Mouse (Mus musculus) ES-Bruce4 (cell line): ENCODE measurements around the gene Pacrg. TPM values are rescaled to one million over a fixed set of nuclear protein-coding genes. Genes with fewer than 3 reads are reported as not detected.

Source experiments
- H3K27ac ChIP-seq: 2 replicates; pipeline ENCODE4 v1.5.1; 2012; ENCODE audit warnings: low read length, inconsistent platforms; ENCODE audit not compliant: insufficient read depth
- H3K27me3 ChIP-seq: 2 replicates; pipeline ENCODE4 v1.6.1; 2012; ENCODE audit warnings: mild to moderate bottlenecking, low read length, inconsistent platforms; ENCODE audit not compliant: control insufficient read depth, poor library complexity, insufficient read depth, severe bottlenecking
- H3K36me3 ChIP-seq: 2 replicates; pipeline ENCODE4 v1.6.1; 2012; ENCODE audit warnings: inconsistent platforms, mild to moderate bottlenecking, low read length, moderate library complexity; ENCODE audit not compliant: control insufficient read depth, poor library complexity, insufficient read depth, severe bottlenecking
- H3K4me1 ChIP-seq: one replicate; pipeline ENCODE4 v1.8.1; 2011; ENCODE audit warnings: low read length; ENCODE audit not compliant: control insufficient read depth, insufficient read depth
- H3K4me3 ChIP-seq: 2 replicates; pipeline ENCODE4 v1.5.1; 2011; ENCODE audit warnings: low read depth, mild to moderate bottlenecking, low read length
- H3K9ac ChIP-seq: 2 replicates; pipeline ENCODE4 v1.6.1; 2012; ENCODE audit warnings: low read depth, mild to moderate bottlenecking, inconsistent platforms; ENCODE audit not compliant: poor library complexity, severe bottlenecking
- H3K9me3 ChIP-seq: replicated peaks from 2 replicates; pipeline ENCODE4 v1.6.1; 2012; ENCODE audit warnings: mild to moderate bottlenecking, low read length, inconsistent platforms; ENCODE audit not compliant: control insufficient read depth, poor library complexity, insufficient read depth, severe bottlenecking
- CTCF ChIP-seq: IDR thresholded peaks from one replicate; pipeline ENCODE4 v1.8.1; 2011; ENCODE audit warnings: low read depth, low read length
- EP300 ChIP-seq: IDR thresholded peaks from 2 replicates; pipeline ENCODE4 v1.6.1; 2011; ENCODE audit warnings: low read depth, low read length; ENCODE audit not compliant: insufficient read depth
- POLR2A ChIP-seq: IDR thresholded peaks from one replicate; pipeline ENCODE4 v1.8.1; 2011; ENCODE audit warnings: low read length; ENCODE audit not compliant: insufficient read depth
- polyA plus RNA-seq: library from polyadenylated mRNA; stranded (reverse); fragments of >200 nt; gene quantifications from 2 replicates; pipeline ENCODE4 v1.2.4, GENCODE M21; 2011; ENCODE audit warnings: low read depth; ENCODE audit not compliant: missing spikeins, insufficient read depth, insufficient read length

Gene Pacrg
- polyA plus RNA-seq, 1 experiment = 0.54 TPM

GRCm38 (mm10) chr17:10416101-10416500, 424.0 kb downstream of the Pacrg start:
- no peaks in the 10 kb centered on the region for H3K27me3 ChIP-seq
- no peaks in the 10 kb centered on the region for H3K36me3 ChIP-seq
- H3K9ac ChIP-seq = no peak overlapping the region
- H3K9me3 ChIP-seq = no peaks in the 10 kb centered on the region
- no peak overlapping the region for H3K27ac ChIP-seq
- TF ChIP-seq POLR2A (no peak), CTCF (no peak)
- H3K4me1 ChIP-seq = no peaks in the 10 kb centered on the region
- no peak overlapping the region for H3K4me3 ChIP-seq

GRCm38 (mm10) chr17:10414383-10414782, 425.7 kb downstream of the Pacrg start:
- no peaks in the 10 kb centered on the region for H3K9me3 ChIP-seq

GRCm38 (mm10) chr17:10413870-10414269, 426.2 kb downstream of the Pacrg start:
- Histone ChIP-seq H3K27ac (no peak overlapping the region), H3K4me1 (no peaks in the 10 kb centered on the region), H3K27me3 (no peaks in the 10 kb centered on the region), H3K9me3 (no peaks in the 10 kb centered on the region), H3K36me3 (no peaks in the 10 kb centered on the region), H3K4me3 (no peak overlapping the region), H3K9ac (no peak overlapping the region)
- TF ChIP-seq CTCF = no peak
- no peak for TF ChIP-seq EP300
- no peak for TF ChIP-seq POLR2A

More at GRCm38 (mm10) chr17:10414383-10414782, 425.7 kb downstream of the Pacrg start:
- no peaks in the 10 kb centered on the region for H3K4me1 ChIP-seq
- H3K36me3 ChIP-seq = no peaks in the 10 kb centered on the region
- no peaks in the 10 kb centered on the region for H3K27me3 ChIP-seq
- TF ChIP-seq CTCF (no peak), EP300 (no peak), POLR2A (no peak)
- H3K4me3 ChIP-seq = no peak overlapping the region
- no peak overlapping the region for H3K9ac ChIP-seq
- no peak overlapping the region for H3K27ac ChIP-seq

- Histone ChIP-seq H3K27me3 (no peaks in the 10 kb centered on the region), H3K4me1 (peaks cover 2% of the 10 kb centered on the region), H3K27ac (no peak overlapping the region), H3K9ac (no peak overlapping the region), H3K9me3 (no peaks in the 10 kb centered on the region), H3K36me3 (no peaks in the 10 kb centered on the region), H3K4me3 (no peak overlapping the region)
- TF ChIP-seq EP300 (no peak), CTCF (no peak), POLR2A (no peak)
Measured at GRCm38 (mm10) chr17:10410597-10411476, 429.3 kb downstream of the Pacrg start.

- Histone ChIP-seq H3K36me3 (no peaks in the 10 kb centered on the region), H3K4me3 (no peak overlapping the region), H3K27me3 (no peaks in the 10 kb centered on the region), H3K4me1 (peaks cover 2% of the 10 kb centered on the region), H3K27ac (no peak overlapping the region), H3K9me3 (no peaks in the 10 kb centered on the region), H3K9ac (no peak overlapping the region)
- no peak for TF ChIP-seq POLR2A
- 0 out of 2 replicates have a peak, but pooled peaks have one; percentile 44 for TF ChIP-seq EP300
Measured at GRCm38 (mm10) chr17:10408681-10409081, 431.4 kb downstream of the Pacrg start.

GRCm38 (mm10) chr17:10407031-10407722, 432.9 kb downstream of the Pacrg start:
- Histone ChIP-seq H3K9me3 (no peaks in the 10 kb centered on the region), H3K4me1 (peaks cover 2% of the 10 kb centered on the region), H3K36me3 (no peaks in the 10 kb centered on the region), H3K4me3 (no peak overlapping the region), H3K27ac (no peak overlapping the region), H3K9ac (no peak overlapping the region), H3K27me3 (no peaks in the 10 kb centered on the region)
- no peak for TF ChIP-seq EP300
- no peak for TF ChIP-seq POLR2A
- no peak for TF ChIP-seq CTCF
